Mouse (Mus musculus) kidney, postnatal 0 days (tissue): ENCODE measurements around the gene Mtmr12. TPM values are rescaled to one million over a fixed set of nuclear protein-coding genes. Genes with fewer than 3 reads are reported as not detected.
"Not testable (repeated sequence)": the region's sequence is repeated elsewhere in the genome, so short reads cannot be mapped to it uniquely, and the experiment has no call there.

ENCODE experiments used
- ATAC-seq: fragments of 200-750 bp; cut with Nextera tagmentation; replicated peaks from 2 replicates; pipeline ENCODE4 v1.8.0; 2017; ENCODE audit warnings: low read depth, moderate number of reproducible peaks, moderate TSS enrichment, moderate library complexity; ENCODE audit not compliant: low FRiP score
- DNase-seq: peaks from one replicate; pipeline ENCODE4 v3.0.0-alpha.2; 2016; ENCODE audit warnings: low spot score
- H3K27ac ChIP-seq: fragments of 300-500 bp; sonication (generic); 2 replicates; pipeline ENCODE4 v1.5.1; 2014; ENCODE audit warnings: mild to moderate bottlenecking
- H3K27me3 ChIP-seq: fragments of 300-500 bp; sonication (generic); 2 replicates; pipeline ENCODE4 v1.6.1; 2014; ENCODE audit warnings: low read length, mixed read lengths; ENCODE audit not compliant: insufficient read depth
- H3K36me3 ChIP-seq: fragments of 300-500 bp; sonication (generic); 2 replicates; pipeline ENCODE4 v1.6.1; 2014; ENCODE audit warnings: low read length, mixed read lengths; ENCODE audit not compliant: insufficient read depth
- H3K4me1 ChIP-seq: fragments of 300-500 bp; sonication (generic); replicated peaks from 2 replicates; pipeline ENCODE4 v1.6.1; 2014; ENCODE audit warnings: antibody characterized with exemption, low read length, mixed read lengths; ENCODE audit not compliant: insufficient read depth
- H3K4me2 ChIP-seq: fragments of 300-500 bp; sonication (generic); 2 replicates; pipeline ENCODE4 v1.6.1; 2014; ENCODE audit warnings: mild to moderate bottlenecking, low read length, moderate library complexity, mixed read lengths
- H3K4me3 ChIP-seq: fragments of 300-500 bp; sonication (generic); replicated peaks from 2 replicates; pipeline ENCODE4 v1.5.1; 2014; ENCODE audit warnings: low read depth, low read length
- H3K9ac ChIP-seq: fragments of 300-500 bp; sonication (generic); 2 replicates; pipeline ENCODE4 v1.6.1; 2014; ENCODE audit warnings: low read depth, low read length
- H3K9me3 ChIP-seq: fragments of 300-500 bp; sonication (generic); replicated peaks from 2 replicates; pipeline ENCODE4 v1.6.1; 2016; ENCODE audit warnings: low read length, inconsistent platforms, mixed read lengths
- CTCF ChIP-seq: IDR thresholded peaks from 2 replicates; pipeline ENCODE4 v1.5.1; 2016; ENCODE audit warnings: antibody characterized with exemption, low read depth, mild to moderate bottlenecking, moderate library complexity
- WGBS: fragments of 180-500 bp; shearing (Covaris S2); extraction: QIAGEN DNeasy Blood & Tissue Kit; methylation state at CpG from one replicate; pipeline ENCODE4 v1.1.7; 2014; 5-methylcytosine and 5-hydroxymethylcytosine counted together
- polyA plus RNA-seq: library from polyadenylated mRNA; unstranded; fragments of >200 nt; fragmentation: Nextera tagmentation; extraction: Ambion mirVana; gene quantifications from 2 replicates; pipeline ENCODE4 v1.2.1, GENCODE M21; 2015

The Mtmr12 gene
- polyA plus RNA-seq, result 12.5 and 13.2 TPM in 2 replicates

GRCm38 (mm10) chr15:12204319-12205159 lies at the start of gene Mtmr12:
Gene Mtmr12 (plus strand): TSS chr15:12205028.
- peak within 1 kb of the TSS; percentile 97 for H3K9ac ChIP-seq
- peak; percentile 40; the same call in 1 of the 2 replicates for TF ChIP-seq CTCF
- H3K4me1 ChIP-seq, result peaks cover 16% of the 10 kb centered on the region
- no peaks in the 10 kb centered on the region for H3K9me3 ChIP-seq
- no peaks in the 10 kb centered on the region for H3K36me3 ChIP-seq
- H3K27ac ChIP-seq, result peak within 1 kb of the TSS; percentile 93
- peak; percentile 95 for ATAC-seq
- peak within 1 kb of the TSS; percentile 96 for H3K4me3 ChIP-seq
- H3K4me2 ChIP-seq, result peak within 1 kb of the TSS; percentile 72
- DNase-seq, result peak; percentile 99
- H3K27me3 ChIP-seq, result no peaks in the 10 kb centered on the region
- WGBS, result under 1% methylated on average over 57 of the region's 58 CpGs

GRCm38 (mm10) chr15:12178126-12178525 lies 26.7 kb upstream of the Mtmr12 start:
- no peaks in the 10 kb centered on the region; the same call in 1 of the 2 replicates for H3K4me1 ChIP-seq
- ATAC-seq (no peak), DNase-seq (no peak)
- no peaks in the 10 kb centered on the region for H3K9me3 ChIP-seq
- H3K4me2 ChIP-seq, result no peak overlapping the region
- WGBS, result 63% methylated on average over 5 of the region's 5 CpGs
- H3K27me3 ChIP-seq, result no peaks in the 10 kb centered on the region
- H3K36me3 ChIP-seq, result peaks cover 35% of the 10 kb centered on the region
- no peak overlapping the region for H3K4me3 ChIP-seq
- H3K9ac ChIP-seq, result no peak overlapping the region
- no peak overlapping the region for H3K27ac ChIP-seq
- no peak for TF ChIP-seq CTCF

GRCm38 (mm10) chr15:12181181-12181805 lies 23.5 kb upstream of the Mtmr12 start:
- not testable (repeated sequence) for H3K27ac ChIP-seq, H3K27me3 ChIP-seq, DNase-seq, H3K4me3 ChIP-seq, H3K9me3 ChIP-seq, H3K4me2 ChIP-seq, ATAC-seq, H3K4me1 ChIP-seq, H3K9ac ChIP-seq
- peaks cover 27% of the 10 kb centered on the region for H3K36me3 ChIP-seq
- 83% methylated on average over 13 of the region's 13 CpGs for WGBS

- Histone ChIP-seq H3K4me3 (peak overlapping the region; percentile 8; the same call in 1 of the 2 replicates), H3K4me2 (peak overlapping the region; percentile 41), H3K27me3 (no peaks in the 10 kb centered on the region), H3K27ac (peak overlapping the region; percentile 86), H3K9me3 (no peaks in the 10 kb centered on the region), H3K36me3 (0 out of 2 replicates have a peak, but pooled peaks cover 4% of the 10 kb centered on the region), H3K4me1 (peaks cover 19% of the 10 kb centered on the region), H3K9ac (no peak overlapping the region)
- WGBS, result 14% methylated on average over 25 of the region's 25 CpGs
- ATAC-seq, result peak; percentile 89
- DNase-seq, result peak; percentile 66
- no peak for TF ChIP-seq CTCF
Observed at GRCm38 (mm10) chr15:12193880-12194816, 10.7 kb upstream of the Mtmr12 start.

- H3K36me3 ChIP-seq, result 0 out of 2 replicates have a peak, but pooled peaks cover 4% of the 10 kb centered on the region
- H3K9me3 ChIP-seq, result no peaks in the 10 kb centered on the region
- H3K4me2 ChIP-seq, result peak overlapping the region; percentile 41
- no peak for TF ChIP-seq CTCF
- no peak overlapping the region for H3K9ac ChIP-seq
- H3K4me3 ChIP-seq, result peak overlapping the region; percentile 8; the same call in 1 of the 2 replicates
- peak overlapping the region; percentile 86 for H3K27ac ChIP-seq
- H3K27me3 ChIP-seq, result no peaks in the 10 kb centered on the region
- DNase-seq, result no peak
- H3K4me1 ChIP-seq, result peaks cover 19% of the 10 kb centered on the region
- ATAC-seq, result no peak
- 33% methylated on average over 20 of the region's 20 CpGs for whole genome bisulfite sequencing
Observed at GRCm38 (mm10) chr15:12194817-12195735, 9.8 kb upstream of the Mtmr12 start.
